Mouse (Mus musculus) C2C12 (cell line): ENCODE measurements around the gene Cpt1a. TPM values are rescaled to one million over a fixed set of nuclear protein-coding genes. Genes with fewer than 3 reads are reported as not detected.

Experiments used
- H3K27me3 ChIP-seq: one replicate; pipeline ENCODE4 v1.6.1; 2011; ENCODE audit not compliant: control insufficient read depth, insufficient read depth, insufficient read length
- H3K36me3 ChIP-seq: one replicate; pipeline ENCODE4 v1.6.1; 2011; ENCODE audit not compliant: control insufficient read depth, insufficient read depth
- H3K4me3 ChIP-seq: one replicate; pipeline ENCODE4 v1.5.1; 2011; ENCODE audit warnings: mild to moderate bottlenecking, control low read depth; ENCODE audit not compliant: poor library complexity, insufficient read depth, severe bottlenecking
- H3K79me2 ChIP-seq: one replicate; pipeline ENCODE4 v1.6.1; 2011; ENCODE audit not compliant: control insufficient read depth, insufficient read depth
- H3K79me3 ChIP-seq: one replicate; pipeline ENCODE4 v1.6.1; 2011; ENCODE audit warnings: low read depth, control low read depth
- H3ac ChIP-seq: one replicate; pipeline ENCODE3; 2011; ENCODE audit warnings: low read depth; ENCODE audit not compliant: control insufficient read depth, insufficient read length
- CEBPB ChIP-seq: IDR thresholded peaks from one replicate; pipeline ENCODE4 v1.6.1; 2011; ENCODE audit warnings: low read depth, mild to moderate bottlenecking, control low read depth, moderate library complexity
- CTCF ChIP-seq: IDR thresholded peaks from one replicate; pipeline ENCODE4 v1.5.1; 2011; ENCODE audit not compliant: control insufficient read depth, insufficient read depth, insufficient read length
- FOSL1 ChIP-seq: IDR thresholded peaks from one replicate; pipeline ENCODE4 v1.8.0; 2011; ENCODE audit warnings: mild to moderate bottlenecking, low read length; ENCODE audit not compliant: poor library complexity, insufficient read depth, severe bottlenecking
- MAX ChIP-seq: IDR thresholded peaks from one replicate; pipeline ENCODE4 v1.6.1; 2011; ENCODE audit warnings: mild to moderate bottlenecking, control low read depth
- MYOD1 ChIP-seq: IDR thresholded peaks from one replicate; pipeline ENCODE4 v1.6.1; 2011; ENCODE audit warnings: low read depth; ENCODE audit not compliant: control insufficient read depth, insufficient read length
- MYOG ChIP-seq: IDR thresholded peaks from one replicate; pipeline ENCODE4 v1.6.1; 2011; ENCODE audit not compliant: control insufficient read depth, insufficient read length; ENCODE audit errors: extremely low read depth
- USF1 ChIP-seq: IDR thresholded peaks from one replicate; pipeline ENCODE4 v1.6.1; 2011; ENCODE audit warnings: low read depth, mild to moderate bottlenecking, control low read depth, moderate library complexity
- polyA plus RNA-seq: library from polyadenylated mRNA; unstranded; fragments of >200 nt; fragmentation: generic; extraction: Trizol; gene quantifications from one replicate; pipeline ENCODE4 v1.2.1, GENCODE M21; 2012; ENCODE audit warnings: missing spikeins

Gene Cpt1a
- polyA plus RNA-seq, 1 experiment: 56.7 TPM

GRCm38 (mm10) chr19:3414268-3414733 is 92.2 kb downstream of the Cpt1a start, which contains the start of gene Gal:
TSS of gene Gal (minus strand) at chr19:3414544.
- Histone ChIP-seq H3K4me3 (no peak within 1 kb of the TSS), H3ac (no peak within 1 kb of the TSS), H3K79me2 (no peaks in the 10 kb centered on the region), H3K36me3 (no peaks in the 10 kb centered on the region), H3K27me3 (no peaks in the 10 kb centered on the region), H3K79me3 (no peaks in the 10 kb centered on the region)
- no peak for TF ChIP-seq MAX
- no peak for TF ChIP-seq MYOD1
- no peak for TF ChIP-seq FOSL1
- TF ChIP-seq USF1: no peak
- no peak for TF ChIP-seq MYOG
- no peak for TF ChIP-seq CTCF
- TF ChIP-seq CEBPB: no peak

DNA sequence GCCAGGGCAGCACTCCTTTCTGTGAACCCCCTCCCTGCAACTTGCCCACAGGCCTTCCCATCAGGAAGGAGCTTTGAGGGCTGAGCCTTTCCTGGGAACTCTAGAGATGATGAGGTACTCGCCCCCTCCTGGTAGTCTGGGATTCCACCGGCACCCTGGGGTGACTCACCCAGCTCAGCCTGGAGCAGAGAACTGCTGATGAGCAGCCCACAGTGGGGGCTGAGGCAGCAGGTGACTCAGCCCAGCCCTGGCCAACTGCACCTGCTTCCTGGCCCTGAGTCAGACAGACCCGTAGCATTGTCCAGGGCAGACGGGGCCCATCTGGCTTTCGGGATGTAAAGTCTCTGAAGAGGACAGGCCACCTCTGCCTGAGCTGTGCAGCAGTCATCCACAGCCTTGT is 97.1 kb downstream of the Cpt1a start:
- H3K4me3 ChIP-seq: no peak overlapping the region
- no peaks in the 10 kb centered on the region for H3K79me3 ChIP-seq
- H3K36me3 ChIP-seq: no peaks in the 10 kb centered on the region
- no peak overlapping the region for H3ac ChIP-seq
- no peaks in the 10 kb centered on the region for H3K27me3 ChIP-seq
- TF ChIP-seq FOSL1: no peak
- TF ChIP-seq MYOD1: peak; percentile 95
- TF ChIP-seq CTCF: no peak
- no peak for TF ChIP-seq CEBPB
- TF ChIP-seq MYOG: no peak
- TF ChIP-seq MAX: no peak
- H3K79me2 ChIP-seq: no peaks in the 10 kb centered on the region

- H3K79me3 ChIP-seq: no peaks in the 10 kb centered on the region
- no peak overlapping the region for H3ac ChIP-seq
- no peaks in the 10 kb centered on the region for H3K79me2 ChIP-seq
- H3K27me3 ChIP-seq: no peaks in the 10 kb centered on the region
- no peaks in the 10 kb centered on the region for H3K36me3 ChIP-seq
- peak; percentile 94 for TF ChIP-seq MYOD1
- no peak for TF ChIP-seq CTCF
- TF ChIP-seq FOSL1: no peak
- TF ChIP-seq MAX: no peak
- TF ChIP-seq USF1: no peak
- no peak for TF ChIP-seq MYOG
- no peak for TF ChIP-seq CEBPB
- no peak overlapping the region for H3K4me3 ChIP-seq
These were observed 100.4 kb downstream of the Cpt1a start for GRCm38 (mm10) chr19:3422488-3422887.

- Histone ChIP-seq H3K4me3 (no peak overlapping the region), H3K79me2 (no peaks in the 10 kb centered on the region), H3K79me3 (no peaks in the 10 kb centered on the region), H3K27me3 (no peaks in the 10 kb centered on the region), H3ac (no peak overlapping the region), H3K36me3 (no peaks in the 10 kb centered on the region)
- TF ChIP-seq CEBPB (no peak), MYOD1 (no peak), CTCF (no peak), MAX (no peak), USF1 (no peak), FOSL1 (no peak), MYOG (no peak)
These were observed 100.8 kb downstream of the Cpt1a start for GRCm38 (mm10) chr19:3422981-3423380.

DNA sequence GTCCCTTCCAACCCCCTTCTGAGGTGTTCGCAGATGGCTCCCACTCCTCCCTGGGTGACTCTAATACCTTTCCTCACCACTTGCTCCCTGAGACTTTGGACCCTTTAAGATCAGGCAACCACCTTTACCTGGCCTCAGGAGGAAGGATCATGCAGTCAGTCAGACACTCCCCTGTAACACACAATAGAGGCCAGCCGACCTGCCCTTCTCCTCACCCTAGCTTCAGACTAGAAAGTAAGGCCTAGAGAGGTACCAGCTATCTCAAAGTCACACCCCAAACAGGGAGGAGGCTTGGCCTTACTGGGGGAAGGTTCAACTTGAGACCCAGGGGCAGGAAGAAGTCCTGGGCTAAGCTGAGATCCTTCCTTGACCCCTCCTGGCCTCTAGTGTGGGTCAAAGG is 102.1 kb downstream of the Cpt1a start:
- Histone ChIP-seq H3K4me3 (no peak overlapping the region), H3K27me3 (no peaks in the 10 kb centered on the region), H3K36me3 (no peaks in the 10 kb centered on the region), H3K79me2 (no peaks in the 10 kb centered on the region), H3K79me3 (no peaks in the 10 kb centered on the region), H3ac (no peak overlapping the region)
- TF ChIP-seq MAX (no peak), MYOD1 (no peak), CTCF (no peak), USF1 (no peak), MYOG (no peak)

DNA sequence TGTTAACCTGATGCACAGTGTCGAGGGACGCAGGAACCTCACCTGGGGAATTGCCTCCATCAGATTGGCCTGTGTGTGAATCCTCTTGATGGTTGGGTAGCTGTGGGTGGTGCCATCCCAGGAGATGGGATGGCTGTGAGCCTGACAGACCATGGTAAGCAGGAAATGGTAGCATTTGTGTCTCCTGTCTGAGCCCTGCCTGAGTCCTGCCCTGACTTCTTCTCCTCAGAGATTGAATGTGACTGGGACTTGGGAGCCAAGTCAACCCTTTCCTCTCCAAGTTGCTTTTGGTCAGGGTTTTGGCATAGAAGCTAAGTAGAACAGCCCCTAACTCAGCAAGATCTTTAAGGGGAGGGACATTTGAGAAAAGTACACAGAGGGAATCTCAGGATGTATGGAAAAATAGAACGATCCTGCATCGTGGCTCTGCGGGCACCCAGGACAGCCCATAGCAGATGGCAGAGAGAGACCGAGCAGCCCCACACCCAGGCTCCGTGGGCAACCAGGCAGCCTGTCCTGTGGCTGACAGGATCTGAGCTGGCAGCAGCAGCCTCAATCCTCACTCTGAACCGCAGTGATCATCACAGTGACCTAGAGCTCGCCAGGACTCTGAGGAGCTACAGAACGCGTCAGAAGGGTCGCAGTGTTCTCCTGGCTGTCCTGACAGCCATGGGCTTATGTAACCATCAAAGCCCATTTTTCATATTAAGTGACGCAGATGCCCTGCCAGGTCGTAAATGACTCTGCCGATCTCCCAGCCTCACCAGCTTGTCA is 106.1 kb downstream of the Cpt1a start:
- no peak for TF ChIP-seq CEBPB
- TF ChIP-seq USF1: no peak
- TF ChIP-seq MYOG: no peak
- no peak for TF ChIP-seq FOSL1
- TF ChIP-seq MAX: no peak
- TF ChIP-seq CTCF: no peak
- TF ChIP-seq MYOD1: no peak
- H3K79me2 ChIP-seq: no peaks in the 10 kb centered on the region
- no peaks in the 10 kb centered on the region for H3K79me3 ChIP-seq
- H3K27me3 ChIP-seq: no peaks in the 10 kb centered on the region
- no peak overlapping the region for H3K4me3 ChIP-seq
- H3ac ChIP-seq: no peak overlapping the region
- no peaks in the 10 kb centered on the region for H3K36me3 ChIP-seq
